Mouse (Mus musculus): ENCODE data around the gene Smarcad1. TPM values are rescaled to one million over a fixed set of nuclear protein-coding genes. Genes with fewer than 3 reads are reported as not detected.
A peak's percentile ranks its signal among the peaks of the same experiment; 100 is the strongest.

Smarcad1 gene
- total RNA-seq, 2 experiments from 2014 or later = 43.6 to 45.1 TPM

- peak in 1 of 2 experiments; percentile 51 for DNase-seq (ENCODE audit: extremely low spot score in 1 of 2, low spot score in 2 of 2)
Measured at GRCm38 (mm10) chr6:65164137-65164536, 121.8 kb downstream of the Smarcad1 start.

GRCm38 (mm10) chr6:65164977-65165376 is 122.6 kb downstream of the Smarcad1 start:
- DNase-seq (ENCODE audit: extremely low spot score in 1 of 2, low spot score in 2 of 2) = no peak
- intact Hi-C loops (cut with DNase I) = no loop called here

More at GRCm38 (mm10) chr6:65164137-65164536, 121.8 kb downstream of the Smarcad1 start:
- intact Hi-C loops (cut with DNase I) = no loop called here

Other genes starting within 250 kb of the Smarcad1 start
- 1 to 10 TPM; 3.2 to 4.6 TPM for gene Hpgds, start 102.3 kb downstream of the Smarcad1 start, total RNA-seq (2021)